Mouse (Mus musculus) T-cell, adult 2 months (primary cell): ENCODE data around the gene Marf1.
"Not testable (repeated sequence)": the region's sequence is repeated elsewhere in the genome, so short reads cannot be mapped to it uniquely, and the experiment has no call there.

Experiments used
- DNase-seq: peaks from one replicate; pipeline ENCODE4 v3.0.0; 2022; ENCODE audit warnings: low spot score

The Marf1 gene

GRCm38 (mm10) chr16:14162988-14163416 is at the start of gene Marf1, which contains the start of gene Nde1:
TSS of gene Marf1 (minus strand) at chr16:14163351.
TSS of gene Nde1 (plus strand) at chr16:14163275.
- DNase-seq = peak; percentile 76

- DNase-seq = no peak
These were observed 35.6 kb upstream of the Marf1 start for GRCm38 (mm10) chr16:14198798-14199197.

GRCm38 (mm10) chr16:14195427-14195826 is 32.3 kb upstream of the Marf1 start:
- peak; percentile 33 for DNase-seq

GRCm38 (mm10) chr16:14194164-14194950 is 31.2 kb upstream of the Marf1 start:
- DNase-seq = no peak

GRCm38 (mm10) chr16:14185516-14185915 is 22.4 kb upstream of the Marf1 start:
- DNase-seq = no peak

- no peak for DNase-seq
These were observed 20.7 kb upstream of the Marf1 start for GRCm38 (mm10) chr16:14183856-14184255.

- no peak for DNase-seq
These were observed 19.2 kb upstream of the Marf1 start for GRCm38 (mm10) chr16:14182360-14182759.

GRCm38 (mm10) chr16:14180163-14180733 is 17.1 kb upstream of the Marf1 start:
- no peak for DNase-seq

- DNase-seq = no peak
These were observed 14.9 kb upstream of the Marf1 start for GRCm38 (mm10) chr16:14178041-14178440.

- no peak for DNase-seq
These were observed 6.6 kb upstream of the Marf1 start for GRCm38 (mm10) chr16:14169706-14170105.

- no peak for DNase-seq
These were observed 3.3 kb upstream of the Marf1 start for GRCm38 (mm10) chr16:14166490-14166889.

GRCm38 (mm10) chr16:14163731-14164130 is 580 bp upstream of the Marf1 start:
- no peak for DNase-seq

GRCm38 (mm10) chr16:14160941-14161340 is 2.2 kb downstream of the Marf1 start:
- DNase-seq = no peak

GRCm38 (mm10) chr16:14159746-14160131 is 3.4 kb downstream of the Marf1 start:
- peak; percentile 76 for DNase-seq

GRCm38 (mm10) chr16:14158936-14159745 is 4.0 kb downstream of the Marf1 start:
- peak; percentile 99 for DNase-seq

- DNase-seq = no peak
These were observed 4.6 kb downstream of the Marf1 start for GRCm38 (mm10) chr16:14158536-14158935.

- no peak for DNase-seq
These were observed 6.8 kb downstream of the Marf1 start for GRCm38 (mm10) chr16:14156312-14156711.

- not testable (repeated sequence) for DNase-seq
These were observed 7.5 kb downstream of the Marf1 start for GRCm38 (mm10) chr16:14155638-14156037.

- no peak for DNase-seq
These were observed 11.4 kb downstream of the Marf1 start for GRCm38 (mm10) chr16:14151718-14152117.

- no peak for DNase-seq
These were observed 15.4 kb downstream of the Marf1 start for GRCm38 (mm10) chr16:14147712-14148111.

- no peak for DNase-seq
These were observed 19.9 kb downstream of the Marf1 start for GRCm38 (mm10) chr16:14143298-14143697.

GRCm38 (mm10) chr16:14139106-14139505 is 24.0 kb downstream of the Marf1 start:
- DNase-seq = no peak
